Mouse (Mus musculus) liver, postnatal 0 days (tissue): ENCODE data around the gene Rbfox1. TPM values are rescaled to one million over a fixed set of nuclear protein-coding genes. Genes with fewer than 3 reads are reported as not detected.

Experiments
- ATAC-seq: fragments of 200-750 bp; cut with Nextera tagmentation; 2 replicates; pipeline ENCODE4 v1.8.0; 2017; ENCODE audit warnings: mild to moderate bottlenecking, moderate library complexity
- DNase-seq: peaks from one replicate; pipeline ENCODE4 v3.0.0-alpha.2; 2016
- H3K27ac ChIP-seq: fragments of 300-500 bp; sonication (generic); 2 replicates; pipeline ENCODE4 v1.5.1; 2014; ENCODE audit warnings: antibody characterized with exemption, moderate library complexity, mild to moderate bottlenecking, low read depth
- H3K27me3 ChIP-seq: fragments of 300-500 bp; sonication (generic); 2 replicates; pipeline ENCODE4 v1.6.1; 2014; ENCODE audit warnings: low read length, control low read depth, mixed read lengths; ENCODE audit not compliant: insufficient read depth
- H3K36me3 ChIP-seq: fragments of 300-500 bp; sonication (generic); replicated peaks from 2 replicates; pipeline ENCODE4 v1.6.1; 2014; ENCODE audit warnings: mild to moderate bottlenecking, control low read depth, low read length, moderate library complexity, mixed read lengths; ENCODE audit not compliant: insufficient read depth
- H3K4me1 ChIP-seq: fragments of 300-500 bp; sonication (generic); 2 replicates; pipeline ENCODE4 v1.6.1; 2014; ENCODE audit warnings: antibody characterized with exemption, mild to moderate bottlenecking, control low read depth; ENCODE audit not compliant: insufficient read depth
- H3K4me2 ChIP-seq: fragments of 300-500 bp; sonication (generic); 2 replicates; pipeline ENCODE4 v1.6.1; 2014; ENCODE audit warnings: low read depth, mild to moderate bottlenecking, low read length, moderate library complexity, mixed read lengths
- H3K4me3 ChIP-seq: fragments of 300-500 bp; sonication (generic); 2 replicates; pipeline ENCODE4 v1.5.1; 2014; ENCODE audit warnings: low read depth, low read length
- H3K9ac ChIP-seq: fragments of 300-500 bp; sonication (generic); replicated peaks from 2 replicates; pipeline ENCODE4 v1.6.1; 2014; ENCODE audit warnings: mild to moderate bottlenecking, moderate library complexity
- H3K9me3 ChIP-seq: fragments of 300-500 bp; sonication (generic); 2 replicates; pipeline ENCODE4 v1.6.1; 2016; ENCODE audit warnings: mild to moderate bottlenecking, control low read depth, low read length, mixed read lengths
- CTCF ChIP-seq: sonication (generic); IDR thresholded peaks from 2 replicates; pipeline ENCODE4 v1.5.1; 2016; ENCODE audit warnings: antibody characterized with exemption, low read depth
- EP300 ChIP-seq: IDR thresholded peaks from 2 replicates; pipeline ENCODE4 v1.6.1; 2016; ENCODE audit warnings: antibody characterized with exemption, low read depth, mild to moderate bottlenecking
- WGBS: fragments of 180-500 bp; shearing (Covaris S2); extraction: QIAGEN DNeasy Blood & Tissue Kit; methylation state at CpG from one replicate; pipeline ENCODE4 v1.1.7; 2014; ENCODE audit not compliant: insufficient replicate concordance; 5-methylcytosine and 5-hydroxymethylcytosine counted together
- polyA plus RNA-seq: library from polyadenylated mRNA; unstranded; fragments of >200 nt; fragmentation: Nextera tagmentation; extraction: Ambion mirVana; gene quantifications from 2 replicates; pipeline ENCODE4 v1.2.1, GENCODE M21; 2015

Rbfox1 gene
- polyA plus RNA-seq, 1 experiment from 2014 or later, result 0.12 TPM

- ATAC-seq (no peak), DNase-seq (no peak)
- H3K27ac ChIP-seq, result no peak overlapping the region
- no peak overlapping the region for H3K4me2 ChIP-seq
- H3K4me3 ChIP-seq, result no peak overlapping the region
- no peaks in the 10 kb centered on the region for H3K27me3 ChIP-seq
- WGBS, result 86% methylated on average over 5 of the region's 5 CpGs
- no peak for TF ChIP-seq CTCF
- no peaks in the 10 kb centered on the region for H3K36me3 ChIP-seq
- no peaks in the 10 kb centered on the region for H3K4me1 ChIP-seq
- no peak overlapping the region for H3K9ac ChIP-seq
- H3K9me3 ChIP-seq, result no peaks in the 10 kb centered on the region
Observed at GRCm38 (mm10) chr16:6704847-6705246, 819.7 kb downstream of the Rbfox1 start.

GRCm38 (mm10) chr16:6712341-6712740 lies 827.2 kb downstream of the Rbfox1 start:
- Histone ChIP-seq H3K4me2 (no peak overlapping the region), H3K9me3 (no peaks in the 10 kb centered on the region), H3K36me3 (no peaks in the 10 kb centered on the region), H3K4me3 (no peak overlapping the region), H3K9ac (no peak overlapping the region), H3K4me1 (no peaks in the 10 kb centered on the region), H3K27me3 (no peaks in the 10 kb centered on the region), H3K27ac (no peak overlapping the region)
- no peak for ATAC-seq
- DNase-seq, result no peak
- no peak for TF ChIP-seq EP300
- TF ChIP-seq CTCF, result no peak
- 91% methylated on average over 1 of the region's 1 CpGs for WGBS

GRCm38 (mm10) chr16:6715245-6715644 lies 830.1 kb downstream of the Rbfox1 start:
- Histone ChIP-seq H3K9me3 (no peaks in the 10 kb centered on the region), H3K4me3 (no peak overlapping the region), H3K36me3 (no peaks in the 10 kb centered on the region), H3K27ac (no peak overlapping the region), H3K9ac (no peak overlapping the region), H3K4me2 (no peak overlapping the region), H3K4me1 (no peaks in the 10 kb centered on the region), H3K27me3 (no peaks in the 10 kb centered on the region)
- WGBS, result 78% methylated on average over 4 of the region's 4 CpGs
- no peak for DNase-seq
- TF ChIP-seq EP300, result no peak
- TF ChIP-seq CTCF, result no peak
- ATAC-seq, result no peak

GRCm38 (mm10) chr16:6716214-6716911 lies 831.2 kb downstream of the Rbfox1 start:
- H3K9me3 ChIP-seq, result no peaks in the 10 kb centered on the region
- no peaks in the 10 kb centered on the region for H3K36me3 ChIP-seq
- no peak overlapping the region for H3K4me3 ChIP-seq
- H3K4me2 ChIP-seq, result no peak overlapping the region
- no peaks in the 10 kb centered on the region for H3K4me1 ChIP-seq
- TF ChIP-seq CTCF (no peak), EP300 (no peak)
- ATAC-seq (no peak), DNase-seq (no peak)
- H3K27me3 ChIP-seq, result no peaks in the 10 kb centered on the region
- H3K27ac ChIP-seq, result no peak overlapping the region
- 72% methylated on average over 9 of the region's 9 CpGs for WGBS
- no peak overlapping the region for H3K9ac ChIP-seq

- Histone ChIP-seq H3K4me2 (no peak overlapping the region), H3K27ac (no peak overlapping the region), H3K4me3 (no peak overlapping the region), H3K9me3 (no peaks in the 10 kb centered on the region), H3K27me3 (no peaks in the 10 kb centered on the region), H3K9ac (no peak overlapping the region), H3K36me3 (no peaks in the 10 kb centered on the region), H3K4me1 (no peaks in the 10 kb centered on the region)
- TF ChIP-seq CTCF, result no peak
- ATAC-seq, result no peak
- WGBS, result 62% methylated on average over 8 of the region's 8 CpGs
- DNase-seq, result no peak
Observed at GRCm38 (mm10) chr16:6719027-6719426, 833.9 kb downstream of the Rbfox1 start.

- no peak overlapping the region for H3K9ac ChIP-seq
- no peak overlapping the region for H3K27ac ChIP-seq
- no peaks in the 10 kb centered on the region for H3K4me1 ChIP-seq
- DNase-seq (no peak), ATAC-seq (no peak)
- 67% methylated on average over 4 of the region's 4 CpGs for WGBS
- no peaks in the 10 kb centered on the region for H3K36me3 ChIP-seq
- no peak overlapping the region for H3K4me3 ChIP-seq
- TF ChIP-seq CTCF (no peak), EP300 (no peak)
- no peak overlapping the region for H3K4me2 ChIP-seq
- no peaks in the 10 kb centered on the region for H3K27me3 ChIP-seq
- no peaks in the 10 kb centered on the region for H3K9me3 ChIP-seq
Observed at GRCm38 (mm10) chr16:6732646-6733045, 847.5 kb downstream of the Rbfox1 start.

- no peaks in the 10 kb centered on the region for H3K9me3 ChIP-seq
- H3K4me2 ChIP-seq, result no peak overlapping the region
- no peak overlapping the region for H3K27ac ChIP-seq
- no peaks in the 10 kb centered on the region for H3K27me3 ChIP-seq
- no peak for DNase-seq
- H3K9ac ChIP-seq, result no peak overlapping the region
- ATAC-seq, result no peak
- H3K4me1 ChIP-seq, result no peaks in the 10 kb centered on the region
- WGBS, result 70% methylated on average over 3 of the region's 3 CpGs
- TF ChIP-seq EP300, result no peak
- no peak for TF ChIP-seq CTCF
- no peak overlapping the region for H3K4me3 ChIP-seq
- H3K36me3 ChIP-seq, result no peaks in the 10 kb centered on the region
Observed at GRCm38 (mm10) chr16:6733427-6733826, 848.3 kb downstream of the Rbfox1 start.
